Mouse (Mus musculus) kidney, adult 9 months (tissue): ENCODE data around the gene Clcnka.

Experiments used
- DNase-seq: peaks from one replicate; pipeline ENCODE4 v3.0.0; 2022

The Clcnka gene

GRCm38 (mm10) chr4:141420886-141421285 is 22.4 kb upstream of the Clcnka start:
- DNase-seq = no peak

GRCm38 (mm10) chr4:141420192-141420829 is 21.8 kb upstream of the Clcnka start, which contains the start of gene Hspb7:
Gene Hspb7 (plus strand): TSS chr4:141420779.
- DNase-seq = no peak

GRCm38 (mm10) chr4:141419398-141420191 is 21.1 kb upstream of the Clcnka start:
- no peak for DNase-seq

DNA sequence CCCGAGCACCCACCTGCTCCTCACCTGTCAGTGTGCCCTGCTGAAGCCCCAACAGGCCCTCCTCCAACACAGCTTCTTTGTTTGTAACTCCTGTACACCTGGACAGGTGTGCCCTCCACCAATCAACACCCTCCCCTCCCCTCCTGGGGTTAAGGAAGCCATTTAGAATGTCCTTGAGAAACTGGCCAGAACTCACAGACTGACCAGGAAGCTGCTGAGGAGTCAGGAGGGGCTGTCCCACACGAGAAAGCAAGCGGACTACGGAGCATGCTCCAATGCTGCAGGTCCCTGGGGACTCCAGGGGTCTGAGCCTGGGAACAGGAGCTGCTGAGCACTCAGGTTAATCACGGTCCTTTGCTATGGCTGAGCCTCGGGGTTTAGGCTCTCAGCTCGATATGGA is 17.4 kb upstream of the Clcnka start, which contains the start of gene Clcnkb:
Gene Clcnkb, minus strand, starts transcription at position 91 of the 400 bp plus-strand sequence.
- DNase-seq = peak; percentile 74

- no peak for DNase-seq
These were observed 13.0 kb upstream of the Clcnka start for GRCm38 (mm10) chr4:141411430-141411992.

- DNase-seq = no peak
These were observed 10.1 kb upstream of the Clcnka start for GRCm38 (mm10) chr4:141408577-141408976.

DNA sequence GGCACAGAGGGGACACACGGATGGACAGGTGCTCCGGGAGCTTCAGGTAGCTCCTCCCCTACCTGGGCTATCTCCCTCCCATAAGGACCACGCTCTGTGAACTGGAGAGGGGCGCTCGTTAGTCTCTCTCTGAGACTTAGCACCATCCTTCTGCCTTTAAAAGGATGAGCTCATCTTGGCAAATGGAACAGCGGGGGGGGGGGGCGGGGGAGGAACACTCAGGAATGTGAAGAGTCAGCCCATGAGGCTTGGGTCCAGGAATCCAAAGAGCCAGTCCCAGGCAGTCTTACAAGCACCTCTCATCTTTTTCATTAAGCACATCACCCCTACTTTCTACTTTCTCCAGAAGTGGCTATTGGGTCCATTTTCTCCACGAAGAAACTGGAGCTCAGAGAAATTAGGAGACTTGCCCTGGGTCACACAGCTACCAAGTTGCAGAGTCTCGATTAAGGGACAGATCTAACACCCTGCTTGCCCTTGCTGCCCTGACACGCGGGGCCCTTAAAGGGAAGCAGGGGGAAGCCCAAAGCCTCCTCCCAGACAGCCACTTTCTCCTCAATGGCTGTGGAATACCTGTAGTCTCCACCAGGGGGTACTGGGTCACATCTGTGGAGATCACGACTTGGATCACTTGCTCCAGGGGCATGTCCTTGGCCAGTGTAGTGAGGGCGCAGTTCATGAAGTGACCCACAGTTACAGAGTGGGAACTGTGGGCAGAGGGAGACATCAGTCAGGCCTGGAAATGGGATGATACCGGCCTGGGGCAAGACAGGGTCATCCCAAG is 8.2 kb upstream of the Clcnka start:
- peak; percentile 66 for DNase-seq

DNA sequence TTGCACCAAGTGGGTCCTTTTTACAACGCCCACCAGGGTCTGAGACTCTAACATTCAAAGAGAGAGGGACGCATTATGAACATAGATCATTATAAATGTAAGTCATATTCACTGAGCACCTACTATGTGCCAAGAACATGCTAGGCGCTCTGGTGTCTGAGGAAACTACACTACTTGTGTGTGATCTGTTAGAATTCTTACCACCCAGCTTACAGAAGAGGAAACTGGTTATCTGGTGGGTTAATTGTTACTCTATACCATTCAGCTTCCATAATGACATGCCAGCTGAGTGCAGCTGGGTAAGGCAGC is 6.7 kb upstream of the Clcnka start:
- no peak for DNase-seq

GRCm38 (mm10) chr4:141404518-141405313 is 6.2 kb upstream of the Clcnka start:
- peak; percentile 92 for DNase-seq

GRCm38 (mm10) chr4:141400171-141400570 is 1.6 kb upstream of the Clcnka start:
- DNase-seq = peak; percentile 86

DNA sequence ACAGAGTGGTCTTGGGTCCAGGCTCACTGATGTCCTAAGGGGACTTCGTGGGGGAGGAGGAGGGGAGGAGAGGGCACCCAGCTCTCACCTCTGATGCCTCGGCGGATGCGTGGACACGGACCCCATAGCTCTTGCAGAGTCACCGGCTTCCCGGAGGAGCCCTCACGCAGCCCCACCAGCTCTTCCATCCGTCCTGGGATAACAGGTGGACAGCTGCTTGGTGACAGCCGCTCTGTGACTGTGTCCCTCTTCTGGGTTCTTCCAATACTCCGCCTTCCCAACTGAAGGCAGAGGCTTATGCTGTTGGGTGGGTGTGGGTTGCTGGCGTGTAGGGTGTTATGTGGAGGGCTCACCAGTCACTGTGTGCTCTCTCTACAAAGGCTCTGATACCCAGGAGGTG is 663 bp downstream of the Clcnka start:
- DNase-seq = no peak

DNA sequence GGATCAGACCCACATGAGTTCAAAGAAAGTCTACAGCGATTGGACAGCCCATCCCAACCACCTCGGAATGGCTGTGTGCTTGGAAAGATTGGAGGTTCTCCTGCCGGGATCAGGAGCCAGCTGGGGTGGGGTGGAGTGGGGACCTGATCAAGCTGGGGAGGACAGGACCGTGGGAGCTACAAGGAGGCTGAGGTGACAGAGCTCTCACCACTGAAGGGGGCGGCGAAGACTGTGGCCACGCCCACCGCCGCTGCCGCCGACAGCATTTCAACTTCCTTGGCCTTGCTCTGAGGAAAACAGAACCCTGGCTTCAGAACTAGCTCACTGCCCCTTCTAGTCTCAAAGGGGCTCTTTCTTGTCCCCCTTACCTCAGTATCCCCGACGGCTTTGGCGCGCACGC is 3.8 kb downstream of the Clcnka start:
- no peak for DNase-seq

DNA sequence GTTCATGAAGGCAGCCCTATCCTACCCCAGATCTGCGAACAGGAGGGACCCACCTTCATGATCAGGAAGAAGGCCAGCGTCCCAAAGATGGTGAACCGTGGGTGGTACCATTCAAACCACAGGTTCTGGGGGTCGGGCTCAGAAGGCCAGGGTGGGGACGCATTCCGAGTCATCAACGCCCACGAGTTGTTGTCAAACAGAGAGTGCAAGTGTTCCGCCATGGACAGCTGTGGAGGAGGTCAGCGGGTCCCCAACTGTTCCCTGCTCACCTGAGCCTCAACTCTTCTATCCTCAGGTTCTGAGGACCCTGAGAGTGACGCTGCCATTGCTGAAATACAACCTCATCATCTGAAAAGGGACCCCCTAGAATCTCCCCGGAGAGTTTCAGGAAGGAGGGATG is 7.2 kb downstream of the Clcnka start:
- no peak for DNase-seq

DNA sequence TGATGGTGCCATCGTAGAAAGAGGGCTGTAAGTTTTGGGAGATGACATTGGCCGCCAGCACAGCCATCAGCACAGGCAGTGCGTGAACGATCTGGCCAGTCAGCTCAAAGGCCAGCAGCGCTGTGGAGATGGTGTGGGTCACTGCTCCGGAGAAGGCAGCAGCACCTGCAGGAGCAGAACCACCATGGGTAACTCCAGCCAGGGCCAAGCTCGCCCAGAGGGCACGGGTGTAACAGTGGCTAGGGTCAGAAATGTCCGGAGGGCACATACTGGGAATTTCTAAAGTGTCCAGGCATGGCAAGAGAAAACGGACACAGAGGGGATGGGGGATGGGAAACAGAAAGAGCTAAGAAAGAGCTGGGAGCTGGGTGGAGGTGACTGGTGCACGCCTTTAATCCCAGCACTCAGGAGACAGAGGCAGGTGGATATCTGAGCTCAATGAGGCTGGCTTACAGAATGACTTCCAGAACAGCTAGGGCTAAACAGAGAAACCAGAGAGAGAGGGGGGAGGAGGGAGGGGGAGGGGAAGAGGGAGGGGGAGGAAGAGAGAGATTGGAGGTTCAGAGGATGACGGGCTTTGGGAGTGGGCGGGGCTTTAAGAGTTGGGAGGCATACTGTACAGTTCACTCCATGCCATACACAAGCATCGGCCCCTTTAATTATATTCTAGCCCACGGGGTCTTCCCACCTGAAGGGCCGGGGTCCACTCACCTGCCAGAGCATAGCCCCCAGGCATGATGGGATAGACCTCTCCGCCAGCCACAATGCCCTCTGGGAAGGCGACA is 9.0 kb downstream of the Clcnka start:
- peak; percentile 38 for DNase-seq

GRCm38 (mm10) chr4:141387933-141388332 is 10.6 kb downstream of the Clcnka start:
- no peak for DNase-seq

GRCm38 (mm10) chr4:141387093-141387784 is 11.3 kb downstream of the Clcnka start:
- DNase-seq = peak; percentile 90

GRCm38 (mm10) chr4:141386150-141386549 is 12.4 kb downstream of the Clcnka start:
- no peak for DNase-seq

DNA sequence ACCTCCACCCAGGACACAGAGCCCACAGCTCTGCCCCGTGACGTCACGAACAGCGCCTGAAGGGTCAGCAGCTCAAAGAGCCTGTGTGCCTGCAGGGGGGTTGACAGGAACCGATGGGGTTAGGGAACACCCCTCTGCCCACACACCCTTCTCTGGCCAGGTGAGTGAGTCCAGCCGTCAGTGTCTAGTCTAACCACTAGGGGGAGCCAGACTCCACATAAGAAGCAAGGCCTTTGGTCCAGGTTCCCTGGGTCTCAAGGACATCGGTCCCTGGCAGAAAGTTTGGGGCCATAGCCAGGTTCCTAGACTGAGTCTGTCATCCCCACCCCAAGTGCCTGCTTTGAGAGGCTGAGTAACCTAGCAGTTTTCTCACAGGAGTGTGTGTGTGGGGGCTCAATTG is 13.2 kb downstream of the Clcnka start:
- DNase-seq = peak; percentile 70

DNA sequence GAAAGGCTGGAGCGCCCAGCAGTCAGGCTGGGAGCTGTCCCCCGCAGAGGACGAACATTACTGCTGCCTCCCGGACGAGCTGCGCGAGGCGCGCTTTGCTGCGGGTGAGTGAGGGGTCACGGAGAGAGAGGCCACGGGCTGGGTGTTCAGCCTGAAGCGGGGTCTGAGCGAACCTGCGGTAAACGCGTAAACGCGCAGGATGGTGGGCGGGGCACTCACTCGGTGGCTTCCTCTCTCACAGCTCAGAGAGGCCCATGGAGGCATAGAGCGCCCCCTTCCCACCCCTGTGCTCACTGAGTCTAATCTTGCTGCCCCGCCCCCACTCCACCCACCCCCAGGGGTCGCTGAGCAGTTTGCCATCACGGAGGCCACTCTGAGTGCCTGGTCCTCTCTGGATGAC is 16.1 kb downstream of the Clcnka start:
- no peak for DNase-seq

GRCm38 (mm10) chr4:141379674-141380073 is 18.9 kb downstream of the Clcnka start:
- DNase-seq = no peak

- no peak for DNase-seq
These were observed 26.1 kb downstream of the Clcnka start for GRCm38 (mm10) chr4:141372426-141372825.
